Mouse (Mus musculus): ENCODE data around the gene Mapk12. TPM values are rescaled to one million over a fixed set of nuclear protein-coding genes. Genes with fewer than 3 reads are reported as not detected.

The Mapk12 gene
- total RNA-seq, 2 experiments from 2014 or later = 8.3 to 9.3 TPM

- intact Hi-C loops (cut with DNase I) = loop anchor here (1.0 to 5.0 kb wide), 2 partner anchors 49 to 65 kb away; partner anchors contain the start of genes Dennd6b and Ppp6r2
- peak overlapping the region; percentile 88 for H3K4me3 ChIP-seq
- TF ChIP-seq CTCF (IDR thresholded peaks at IDR 0.05) = no peak
- H3K27ac ChIP-seq = peak overlapping the region; percentile 74
- peak; percentile 62 to 65 for DNase-seq (ENCODE audit: extremely low spot score in 1 of 2, low spot score in 2 of 2)
These were observed 6.5 kb upstream of the Mapk12 start for GRCm38 (mm10) chr15:89147024-89147423.

GRCm38 (mm10) chr15:89146537-89146936 is 6.0 kb upstream of the Mapk12 start:
- H3K27ac ChIP-seq = peak overlapping the region; percentile 74; the same call in 1 of the 2 replicates
- TF ChIP-seq CTCF (IDR thresholded peaks at IDR 0.05) = no peak
- peak; percentile 67 to 77 for DNase-seq (ENCODE audit: extremely low spot score in 1 of 2, low spot score in 2 of 2)
- peak overlapping the region; percentile 88 for H3K4me3 ChIP-seq
- intact Hi-C loops (cut with DNase I) = loop anchor here (5.0 kb wide), 1 partner anchor 66 kb away; the partner anchor contains the start of gene Ppp6r2

GRCm38 (mm10) chr15:89145813-89146350 is 5.4 kb upstream of the Mapk12 start:
- intact Hi-C loops (cut with DNase I) = loop anchor here (5.0 kb wide), 1 partner anchor 66 kb away; the partner anchor contains the start of gene Ppp6r2
- TF ChIP-seq CTCF (IDR thresholded peaks at IDR 0.05) = no peak
- H3K27ac ChIP-seq = peak overlapping the region; percentile 74; the same call in 1 of the 2 replicates
- peak overlapping the region; percentile 88; the same call in 1 of the 2 replicates for H3K4me3 ChIP-seq
- no peak for DNase-seq (ENCODE audit: extremely low spot score in 1 of 2, low spot score in 2 of 2)

- H3K27ac ChIP-seq = no peak overlapping the region
- DNase-seq (ENCODE audit: extremely low spot score in 1 of 2, low spot score in 2 of 2) = no peak
- TF ChIP-seq CTCF (IDR thresholded peaks at IDR 0.05) = no peak
- intact Hi-C loops (cut with DNase I) = loop anchor here (5.0 kb wide), 1 partner anchor 67 kb away; the partner anchor contains the start of gene Ppp6r2
- H3K4me3 ChIP-seq = no peak overlapping the region
These were observed 4.5 kb upstream of the Mapk12 start for GRCm38 (mm10) chr15:89144965-89145364.

- Histone ChIP-seq H3K4me3 (no peak overlapping the region), H3K27ac (no peak overlapping the region)
- TF ChIP-seq CTCF (IDR thresholded peaks at IDR 0.05) = no peak
- no peak for DNase-seq (ENCODE audit: extremely low spot score in 1 of 2, low spot score in 2 of 2)
- intact Hi-C loops (cut with DNase I) = no loop called here
These were observed 2.6 kb upstream of the Mapk12 start for GRCm38 (mm10) chr15:89143134-89143533.

- DNase-seq (ENCODE audit: extremely low spot score in 1 of 2, low spot score in 2 of 2) = no peak
- TF ChIP-seq CTCF (IDR thresholded peaks at IDR 0.05) = no peak
- intact Hi-C loops (cut with DNase I) = no loop called here
- no peak overlapping the region for H3K27ac ChIP-seq
- H3K4me3 ChIP-seq = no peak overlapping the region
These were observed 1.4 kb upstream of the Mapk12 start for GRCm38 (mm10) chr15:89141905-89142304.

- no peak overlapping the region for H3K27ac ChIP-seq
- H3K4me3 ChIP-seq = no peak overlapping the region
- intact Hi-C loops (cut with DNase I) = no loop called here
- DNase-seq (ENCODE audit: extremely low spot score in 1 of 2, low spot score in 2 of 2) = no peak
- TF ChIP-seq CTCF (IDR thresholded peaks at IDR 0.05) = no peak
These were observed 940 bp upstream of the Mapk12 start for GRCm38 (mm10) chr15:89141443-89141842.

GRCm38 (mm10) chr15:89140048-89140658 is 350 bp downstream of the Mapk12 start:
- Histone ChIP-seq H3K27ac (peak overlapping the region; percentile 87), H3K4me3 (peak overlapping the region; percentile 63)
- TF ChIP-seq CTCF (IDR thresholded peaks at IDR 0.05) = no peak
- intact Hi-C loops (cut with DNase I) = no loop called here
- peak; percentile 54 to 82 for DNase-seq (ENCODE audit: extremely low spot score in 1 of 2, low spot score in 2 of 2)

GRCm38 (mm10) chr15:89138531-89138930 is 2.0 kb downstream of the Mapk12 start:
- TF ChIP-seq CTCF (IDR thresholded peaks at IDR 0.05) = no peak
- Histone ChIP-seq H3K27ac (no peak overlapping the region), H3K4me3 (no peak overlapping the region)
- DNase-seq (ENCODE audit: extremely low spot score in 1 of 2, low spot score in 2 of 2) = no peak
- intact Hi-C loops (cut with DNase I) = no loop called here

- intact Hi-C loops (cut with DNase I) = no loop called here
- no peak for DNase-seq (ENCODE audit: extremely low spot score in 1 of 2, low spot score in 2 of 2)
- no peak for TF ChIP-seq CTCF (IDR thresholded peaks at IDR 0.05)
- Histone ChIP-seq H3K4me3 (no peak overlapping the region), H3K27ac (no peak overlapping the region)
These were observed 2.5 kb downstream of the Mapk12 start for GRCm38 (mm10) chr15:89138046-89138405.

- no peak for DNase-seq (ENCODE audit: extremely low spot score in 1 of 2, low spot score in 2 of 2)
- intact Hi-C loops (cut with DNase I) = no loop called here
- Histone ChIP-seq H3K27ac (no peak overlapping the region), H3K4me3 (no peak overlapping the region)
- no peak for TF ChIP-seq CTCF (IDR thresholded peaks at IDR 0.05)
These were observed 3.0 kb downstream of the Mapk12 start for GRCm38 (mm10) chr15:89137378-89138045.

GRCm38 (mm10) chr15:89136461-89137155 is 3.9 kb downstream of the Mapk12 start:
- no peak for DNase-seq (ENCODE audit: extremely low spot score in 1 of 2, low spot score in 2 of 2)
- TF ChIP-seq CTCF (IDR thresholded peaks at IDR 0.05) = no peak
- Histone ChIP-seq H3K27ac (no peak overlapping the region), H3K4me3 (no peak overlapping the region)
- intact Hi-C loops (cut with DNase I) = no loop called here

Measured in left cerebral cortex, adult 2 months (tissue).